ENCODE assay signal across 25 mouse cellular contexts in genomic region chr9:56610466-56610865, GRCm38 (mm10).
DNase-seq lines count a peak whose midpoint lies in the region; ATAC-seq lines count a peak whose summit lies in the region.
"Had no signal": no experiment of that assay in that cellular context is flagged by ENCODE, and none has a peak within 500 bp of the region (broad histone marks: within the 10 kb centered on the region; RNA-seq: fewer than 3 reads in every experiment).

No protein-coding gene starts in this region.

- DNase-seq in midbrain, embryonic 11.5 days (ENCODE audit: low spot score, missing footprints) = peak; percentile 56
- no peak for DNase-seq in midbrain, embryonic 10.5 days (ENCODE audit: low spot score)
- DNase-seq: adrenal gland, adult 2 months; adrenal gland, postnatal 14 days; cerebellum, adult 11 months; cerebellum, adult 2 months; cerebellum, adult 9-11 months; cerebellum, postnatal 25 days; forebrain, postnatal 0 days; gastrocnemius, adult 2 months; gastrocnemius, postnatal 14 days; heart, adult 18-20 months; heart, postnatal 10 days; heart, postnatal 36 days had no signal

- ATAC-seq in hindbrain, embryonic 15.5 days (ENCODE audit: low FRiP score, low read depth) = no peak
- ATAC-seq in hindbrain, embryonic 16.5 days = no peak
- no peak for ATAC-seq in midbrain, embryonic 11.5 days (ENCODE audit: low FRiP score)
- no peak for ATAC-seq in neural tube, embryonic 14.5 days (ENCODE audit: low read depth)
- no peak for ATAC-seq in neural tube, embryonic 15.5 days (ENCODE audit: low FRiP score)
- ATAC-seq: CD4-positive, CD25-positive, alpha-beta regulatory T cell, adult 4 months; forebrain, embryonic 14.5 days; forebrain, postnatal 0 days; inflammation-experienced regulatory T-cells, adult 6 months had no signal

- 62% methylated on average over 5 of the region's 5 CpGs for WGBS in hindbrain, embryonic 15.5 days
- 65% methylated on average over 5 of the region's 5 CpGs for WGBS in hindbrain, embryonic 16.5 days
- WGBS in midbrain, embryonic 11.5 days = 67% methylated on average over 5 of the region's 5 CpGs
- WGBS in midbrain, embryonic 10.5 days = 67% methylated on average over 5 of the region's 5 CpGs
- WGBS in neural tube, embryonic 14.5 days = 66% methylated on average over 5 of the region's 5 CpGs
- WGBS in neural tube, embryonic 15.5 days = 69% methylated on average over 5 of the region's 5 CpGs

- H3K36me3 ChIP-seq in hindbrain, embryonic 15.5 days = no peaks in the 10 kb centered on the region
- no peaks in the 10 kb centered on the region for H3K36me3 ChIP-seq in hindbrain, embryonic 16.5 days (ENCODE audit: control insufficient read depth, insufficient read depth, low read length)
- H3K36me3 ChIP-seq in midbrain, embryonic 11.5 days (ENCODE audit: control insufficient read depth, insufficient read depth, low read length) = no peaks in the 10 kb centered on the region
- H3K36me3 ChIP-seq in midbrain, embryonic 10.5 days = no peaks in the 10 kb centered on the region
- H3K36me3 ChIP-seq in neural tube, embryonic 14.5 days (ENCODE audit: control insufficient read depth, insufficient read depth, low read length) = no peaks in the 10 kb centered on the region
- no peaks in the 10 kb centered on the region for H3K36me3 ChIP-seq in neural tube, embryonic 15.5 days
- H3K36me3 ChIP-seq: embryonic facial prominence, embryonic 12.5 days; embryonic facial prominence, embryonic 15.5 days; heart, embryonic 12.5 days; heart, embryonic 15.5 days had no signal

- no peak overlapping the region for H3K4me3 ChIP-seq in hindbrain, embryonic 15.5 days
- H3K4me3 ChIP-seq in hindbrain, embryonic 16.5 days (ENCODE audit: low read length) = no peak overlapping the region
- H3K4me3 ChIP-seq in midbrain, embryonic 11.5 days (ENCODE audit: low read depth, low read length) = no peak overlapping the region
- H3K4me3 ChIP-seq in midbrain, embryonic 10.5 days = no peak overlapping the region
- no peak overlapping the region for H3K4me3 ChIP-seq in neural tube, embryonic 14.5 days (ENCODE audit: low read depth, low read length)
- H3K4me3 ChIP-seq in neural tube, embryonic 15.5 days (replicated peaks) = no peak overlapping the region
- H3K4me3 ChIP-seq: embryonic facial prominence, embryonic 12.5 days; embryonic facial prominence, embryonic 15.5 days; gastrocnemius, adult 2 months; heart, embryonic 12.5 days; heart, embryonic 15.5 days had no signal

- H3K4me1 ChIP-seq in hindbrain, embryonic 15.5 days (replicated peaks) = peaks cover 32% of the 10 kb centered on the region
- peaks cover 30% of the 10 kb centered on the region for H3K4me1 ChIP-seq in hindbrain, embryonic 16.5 days (ENCODE audit: control insufficient read depth, insufficient read depth, low read depth, low read length)
- peaks cover 17% of the 10 kb centered on the region for H3K4me1 ChIP-seq in midbrain, embryonic 11.5 days (ENCODE audit: control insufficient read depth, insufficient read depth, low read length)
- peaks cover 62% of the 10 kb centered on the region for H3K4me1 ChIP-seq in midbrain, embryonic 10.5 days
- H3K4me1 ChIP-seq in neural tube, embryonic 14.5 days (ENCODE audit: control insufficient read depth, insufficient read depth, low read length) = peaks cover 16% of the 10 kb centered on the region
- peaks cover 60% of the 10 kb centered on the region for H3K4me1 ChIP-seq in neural tube, embryonic 15.5 days
- H3K4me1 ChIP-seq: embryonic facial prominence, embryonic 12.5 days had no signal

- no peak overlapping the region for H3K4me2 ChIP-seq in hindbrain, embryonic 15.5 days
- no peak overlapping the region for H3K4me2 ChIP-seq in hindbrain, embryonic 16.5 days (ENCODE audit: low read length)
- no peak overlapping the region for H3K4me2 ChIP-seq in midbrain, embryonic 11.5 days
- H3K4me2 ChIP-seq in neural tube, embryonic 14.5 days (ENCODE audit: low read depth, low read length) = no peak overlapping the region
- no peak overlapping the region for H3K4me2 ChIP-seq in neural tube, embryonic 15.5 days
- H3K4me2 ChIP-seq: embryonic facial prominence, embryonic 12.5 days; embryonic facial prominence, embryonic 15.5 days; heart, embryonic 12.5 days; heart, embryonic 15.5 days had no signal

- no peaks in the 10 kb centered on the region for H3K27me3 ChIP-seq in hindbrain, embryonic 15.5 days
- H3K27me3 ChIP-seq in hindbrain, embryonic 16.5 days (replicated peaks; ENCODE audit: control insufficient read depth, insufficient read depth, low read length) = no peaks in the 10 kb centered on the region
- no peaks in the 10 kb centered on the region; the same call in none of the 2 replicates for H3K27me3 ChIP-seq in midbrain, embryonic 11.5 days (ENCODE audit: control insufficient read depth, insufficient read depth, low read length)
- H3K27me3 ChIP-seq in midbrain, embryonic 10.5 days (ENCODE audit: low read depth, poor library complexity, severe bottlenecking) = peaks cover 44% of the 10 kb centered on the region
- no peaks in the 10 kb centered on the region for H3K27me3 ChIP-seq in neural tube, embryonic 14.5 days (ENCODE audit: control insufficient read depth, insufficient read depth, low read length)
- no peaks in the 10 kb centered on the region for H3K27me3 ChIP-seq in neural tube, embryonic 15.5 days (replicated peaks)
- H3K27me3 ChIP-seq: embryonic facial prominence, embryonic 15.5 days; heart, embryonic 15.5 days had no signal

- peak overlapping the region; percentile 19; the same call in 1 of the 2 replicates for H3K27ac ChIP-seq in hindbrain, embryonic 15.5 days (replicated peaks)
- H3K27ac ChIP-seq in hindbrain, embryonic 16.5 days (ENCODE audit: low read depth, low read length) = no peak overlapping the region
- H3K27ac ChIP-seq in midbrain, embryonic 11.5 days (ENCODE audit: low read depth, low read length) = no peak overlapping the region
- no peak overlapping the region for H3K27ac ChIP-seq in midbrain, embryonic 10.5 days (replicated peaks)
- H3K27ac ChIP-seq in neural tube, embryonic 14.5 days (ENCODE audit: low read depth, low read length) = peak overlapping the region; percentile 16; the same call in 1 of the 2 replicates
- H3K27ac ChIP-seq in neural tube, embryonic 15.5 days (replicated peaks) = peak overlapping the region; percentile 34
- H3K27ac ChIP-seq: embryonic facial prominence, embryonic 12.5 days; embryonic facial prominence, embryonic 15.5 days; gastrocnemius, adult 2 months; heart, embryonic 15.5 days had no signal

- no peak overlapping the region for H3K9ac ChIP-seq in hindbrain, embryonic 15.5 days
- H3K9ac ChIP-seq in hindbrain, embryonic 16.5 days (ENCODE audit: low read depth, low read length) = no peak overlapping the region
- H3K9ac ChIP-seq in midbrain, embryonic 11.5 days (ENCODE audit: low read length) = no peak overlapping the region
- no peak overlapping the region for H3K9ac ChIP-seq in neural tube, embryonic 14.5 days (replicated peaks; ENCODE audit: low read depth, low read length)
- H3K9ac ChIP-seq in neural tube, embryonic 15.5 days (replicated peaks) = no peak overlapping the region
- H3K9ac ChIP-seq: embryonic facial prominence, embryonic 12.5 days; embryonic facial prominence, embryonic 15.5 days; forebrain, postnatal 0 days; heart, embryonic 12.5 days; heart, embryonic 15.5 days had no signal

- H3K9me3 ChIP-seq in hindbrain, embryonic 15.5 days = no peaks in the 10 kb centered on the region
- H3K9me3 ChIP-seq in hindbrain, embryonic 16.5 days (ENCODE audit: control insufficient read depth, low read length) = no peaks in the 10 kb centered on the region
- H3K9me3 ChIP-seq in midbrain, embryonic 11.5 days (ENCODE audit: control insufficient read depth, low read length) = no peaks in the 10 kb centered on the region
- H3K9me3 ChIP-seq in midbrain, embryonic 10.5 days (replicated peaks) = no peaks in the 10 kb centered on the region
- no peaks in the 10 kb centered on the region for H3K9me3 ChIP-seq in neural tube, embryonic 14.5 days (ENCODE audit: control insufficient read depth, low read length)
- no peaks in the 10 kb centered on the region for H3K9me3 ChIP-seq in neural tube, embryonic 15.5 days (replicated peaks)
- H3K9me3 ChIP-seq: embryonic facial prominence, embryonic 12.5 days; embryonic facial prominence, embryonic 15.5 days; heart, embryonic 12.5 days; heart, embryonic 15.5 days had no signal

Comparison
In these comparisons a context has a peak if more than half of its experiments do, and no peak if none do; other contexts are left out.
1. H3K27ac ChIP-seq: peak in hindbrain, embryonic 15.5 days (single experiment), neural tube, embryonic 14.5 days (single experiment) and neural tube, embryonic 15.5 days (single experiment); none in hindbrain, embryonic 16.5 days (single experiment), midbrain, embryonic 11.5 days (single experiment) and midbrain, embryonic 10.5 days (single experiment).